Mouse (Mus musculus): ENCODE measurements at regions not wholly inside any gene's neighbourhood (a gene's known extent, or its start where the extent isn't known, plus 50 kb on each side); places are given as distances from the start of the nearest gene placed in this dataset.

- 19% methylated on average over 3 of the region's 3 CpGs for WGBS
- Histone ChIP-seq H3K9me3 (no peaks in the 10 kb centered on the region), H3K27ac (no peak overlapping the region), H3K4me3 (no peak overlapping the region), H3K4me1 (no peaks in the 10 kb centered on the region), H3K27me3 (ENCODE audit: insufficient read depth, poor library complexity, severe bottlenecking) (no peaks in the 10 kb centered on the region), H3K36me3 (no peaks in the 10 kb centered on the region)
- no peak for DNase-seq (ENCODE audit: low spot score)
Measured at GRCm38 (mm10) chr9:68340921-68341320, 312.7 kb upstream of the Rora start.

DNA sequence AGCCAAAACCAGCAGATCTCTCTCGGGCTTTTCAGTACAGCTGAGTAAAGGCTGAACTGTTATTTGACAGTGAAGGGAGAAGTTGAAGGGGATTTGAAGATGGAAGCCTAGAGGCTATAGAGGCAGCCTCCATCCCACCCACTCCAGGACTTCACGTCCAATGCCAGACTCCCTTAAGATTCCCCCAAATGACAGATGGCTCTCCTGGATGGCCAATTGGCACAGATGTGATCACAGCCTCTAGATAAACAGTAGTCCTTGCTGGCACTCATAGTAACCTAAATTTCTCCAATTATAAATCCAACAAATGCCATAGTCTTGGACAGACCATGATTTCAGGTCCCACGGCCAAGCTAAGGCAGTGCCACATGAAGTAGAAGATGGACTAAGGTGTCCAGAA, 312.1 kb upstream of the Rora start:
- Histone ChIP-seq H3K4me3 (no peak overlapping the region), H3K4me1 (no peaks in the 10 kb centered on the region), H3K27me3 (ENCODE audit: insufficient read depth, poor library complexity, severe bottlenecking) (no peaks in the 10 kb centered on the region), H3K27ac (no peak overlapping the region), H3K9me3 (no peaks in the 10 kb centered on the region), H3K36me3 (no peaks in the 10 kb centered on the region)
- no peak for DNase-seq (ENCODE audit: low spot score)
- WGBS: 88% methylated on average over 3 of the region's 3 CpGs

GRCm38 (mm10) chr9:68347426-68347825, 306.2 kb upstream of the Rora start:
- no peak for DNase-seq (ENCODE audit: low spot score)
- Histone ChIP-seq H3K4me1 (no peaks in the 10 kb centered on the region), H3K36me3 (no peaks in the 10 kb centered on the region), H3K9me3 (no peaks in the 10 kb centered on the region), H3K4me3 (no peak overlapping the region), H3K27me3 (ENCODE audit: insufficient read depth, poor library complexity, severe bottlenecking) (no peaks in the 10 kb centered on the region), H3K27ac (no peak overlapping the region)
- 75% methylated on average over 6 of the region's 6 CpGs for WGBS

DNA sequence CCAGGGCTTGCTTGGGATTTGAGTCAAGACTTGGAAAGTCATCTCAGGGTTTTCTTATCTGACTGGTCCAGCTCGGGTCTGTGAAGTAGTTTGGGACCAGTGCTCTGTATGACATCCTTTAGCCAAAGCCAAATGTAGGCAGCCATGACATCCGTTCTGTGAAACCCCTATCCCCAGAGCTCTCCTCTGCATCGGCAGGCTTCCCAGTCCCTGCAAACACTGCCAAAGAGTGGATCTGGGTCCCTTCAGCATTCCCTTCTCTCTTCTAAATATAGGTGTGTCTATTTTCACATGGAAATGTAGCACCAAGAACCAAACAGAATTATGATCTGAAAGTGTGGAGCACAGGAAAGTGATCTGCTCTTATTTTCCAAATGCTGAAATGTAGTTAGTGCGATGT, 302.1 kb upstream of the Rora start:
- H3K27ac ChIP-seq: no peak overlapping the region
- H3K4me1 ChIP-seq: no peaks in the 10 kb centered on the region
- no peak overlapping the region for H3K4me3 ChIP-seq
- 83% methylated on average over 4 of the region's 4 CpGs for WGBS
- H3K36me3 ChIP-seq: no peaks in the 10 kb centered on the region
- H3K27me3 ChIP-seq (ENCODE audit: insufficient read depth, poor library complexity, severe bottlenecking): no peaks in the 10 kb centered on the region
- DNase-seq (ENCODE audit: low spot score): no peak
- H3K9me3 ChIP-seq: no peaks in the 10 kb centered on the region

DNA sequence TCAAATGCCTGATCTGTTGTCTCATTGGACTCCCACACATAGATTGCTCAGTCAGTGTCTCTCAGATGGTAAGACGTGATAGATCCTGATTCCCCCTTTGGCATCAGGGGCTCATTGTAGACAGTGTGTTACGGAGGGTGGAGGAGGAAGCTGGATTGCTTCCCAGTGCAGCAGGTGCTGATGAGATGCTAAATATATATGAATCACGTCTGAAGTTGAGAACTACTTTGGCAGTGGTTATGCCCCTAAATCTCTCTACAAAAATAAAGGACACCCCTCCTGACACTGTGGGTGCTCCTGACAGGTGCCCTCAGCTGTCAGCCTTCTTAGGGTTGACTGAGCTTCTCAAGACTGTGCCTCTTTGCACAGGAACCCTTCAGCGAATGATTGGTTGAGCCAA, 299.1 kb upstream of the Rora start:
- Histone ChIP-seq H3K27me3 (ENCODE audit: insufficient read depth, poor library complexity, severe bottlenecking) (no peaks in the 10 kb centered on the region), H3K9me3 (no peaks in the 10 kb centered on the region), H3K36me3 (no peaks in the 10 kb centered on the region), H3K4me1 (no peaks in the 10 kb centered on the region), H3K27ac (no peak overlapping the region), H3K4me3 (no peak overlapping the region)
- no peak for DNase-seq (ENCODE audit: low spot score)
- WGBS: 72% methylated on average over 4 of the region's 4 CpGs

DNA sequence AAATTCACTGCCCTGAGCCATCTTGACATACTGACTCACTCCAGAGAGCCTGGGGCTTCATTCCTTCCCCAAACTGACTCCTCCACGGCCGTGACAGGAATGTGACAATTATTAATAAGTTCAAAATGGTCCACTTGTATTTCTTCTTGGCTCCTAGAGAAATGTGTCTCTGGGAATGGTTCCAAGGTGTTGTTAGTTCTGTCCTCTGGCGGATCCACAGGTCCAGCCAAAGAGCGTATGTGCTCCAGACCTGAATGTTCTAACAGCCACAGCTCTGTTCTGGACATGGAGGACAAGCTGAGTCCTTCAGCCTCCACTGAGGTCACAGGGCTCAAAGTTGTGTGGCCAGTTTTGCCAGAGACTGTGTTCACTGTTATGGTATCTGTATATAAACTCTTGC, 297.5 kb upstream of the Rora start:
- Histone ChIP-seq H3K4me1 (no peaks in the 10 kb centered on the region), H3K4me3 (no peak overlapping the region), H3K36me3 (no peaks in the 10 kb centered on the region), H3K27me3 (ENCODE audit: insufficient read depth, poor library complexity, severe bottlenecking) (no peaks in the 10 kb centered on the region), H3K27ac (no peak overlapping the region), H3K9me3 (no peaks in the 10 kb centered on the region)
- WGBS: 89% methylated on average over 4 of the region's 4 CpGs
- DNase-seq (ENCODE audit: low spot score): no peak

DNA sequence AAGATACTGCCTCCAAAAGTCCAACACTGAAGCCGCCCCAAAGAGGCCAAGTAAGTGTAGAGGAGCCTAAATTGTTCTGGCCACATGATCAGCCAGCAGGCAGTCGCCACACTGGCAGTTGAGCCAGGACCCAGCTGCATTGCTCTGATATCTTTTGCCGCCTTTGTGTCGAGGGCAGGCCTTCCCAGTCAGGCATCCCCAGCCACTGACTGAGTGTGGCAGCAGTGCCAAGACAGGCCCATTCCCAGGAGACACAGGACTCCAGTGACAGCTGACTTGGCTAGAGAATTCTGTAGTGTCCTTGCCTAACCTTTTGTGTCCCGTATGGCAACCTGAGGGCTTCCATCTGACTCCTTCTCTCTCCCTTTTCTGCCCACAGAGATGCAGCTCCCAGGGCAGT, 296.4 kb upstream of the Rora start:
- Histone ChIP-seq H3K4me3 (no peak overlapping the region), H3K27ac (no peak overlapping the region), H3K36me3 (no peaks in the 10 kb centered on the region), H3K9me3 (no peaks in the 10 kb centered on the region), H3K27me3 (ENCODE audit: insufficient read depth, poor library complexity, severe bottlenecking) (no peaks in the 10 kb centered on the region), H3K4me1 (no peaks in the 10 kb centered on the region)
- WGBS: 61% methylated on average over 5 of the region's 5 CpGs
- DNase-seq (ENCODE audit: low spot score): no peak

GRCm38 (mm10) chr9:68366973-68367372, 286.6 kb upstream of the Rora start:
- Histone ChIP-seq H3K36me3 (no peaks in the 10 kb centered on the region), H3K4me1 (no peaks in the 10 kb centered on the region; the same call in 1 of the 2 replicates), H3K9me3 (no peaks in the 10 kb centered on the region), H3K27me3 (ENCODE audit: insufficient read depth, poor library complexity, severe bottlenecking) (no peaks in the 10 kb centered on the region), H3K27ac (no peak overlapping the region), H3K4me3 (no peak overlapping the region)
- DNase-seq (ENCODE audit: low spot score): no peak
- WGBS: 67% methylated on average over 3 of the region's 3 CpGs

GRCm38 (mm10) chr9:68367556-68367955, 286.0 kb upstream of the Rora start:
- Histone ChIP-seq H3K27ac (no peak overlapping the region), H3K27me3 (ENCODE audit: insufficient read depth, poor library complexity, severe bottlenecking) (no peaks in the 10 kb centered on the region), H3K9me3 (no peaks in the 10 kb centered on the region), H3K4me3 (no peak overlapping the region), H3K4me1 (no peaks in the 10 kb centered on the region; the same call in 1 of the 2 replicates), H3K36me3 (no peaks in the 10 kb centered on the region)
- DNase-seq (ENCODE audit: low spot score): no peak
- WGBS: 77% methylated on average over 4 of the region's 4 CpGs

DNA sequence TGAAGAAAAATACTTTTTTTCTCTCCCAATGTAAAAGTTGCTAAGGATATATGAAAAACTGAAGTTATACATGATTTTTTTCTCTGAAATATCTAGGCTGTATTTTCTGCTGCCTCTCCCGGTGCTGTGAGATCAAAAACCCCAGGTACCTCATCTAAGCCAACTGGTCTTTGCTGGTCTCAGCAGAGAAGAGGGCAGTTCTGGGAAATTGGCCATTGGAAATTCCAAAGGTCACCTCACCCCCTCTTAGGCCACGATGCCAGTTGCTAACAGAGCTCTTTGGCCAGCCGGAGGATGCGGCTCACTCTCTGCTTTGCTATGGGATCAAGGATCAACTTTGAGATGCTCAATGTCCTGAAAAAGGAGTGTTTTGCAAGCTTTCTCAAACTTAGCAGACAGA, 280.9 kb upstream of the Rora start:
- Histone ChIP-seq H3K27ac (no peak overlapping the region), H3K9me3 (no peaks in the 10 kb centered on the region), H3K4me3 (no peak overlapping the region), H3K27me3 (ENCODE audit: insufficient read depth, poor library complexity, severe bottlenecking) (no peaks in the 10 kb centered on the region), H3K4me1 (no peaks in the 10 kb centered on the region; the same call in 1 of the 2 replicates), H3K36me3 (no peaks in the 10 kb centered on the region)
- DNase-seq (ENCODE audit: low spot score): no peak
- WGBS: 85% methylated on average over 4 of the region's 4 CpGs

GRCm38 (mm10) chr9:68376222-68376621, 277.4 kb upstream of the Rora start:
- H3K27me3 ChIP-seq (ENCODE audit: insufficient read depth, poor library complexity, severe bottlenecking): no peaks in the 10 kb centered on the region
- H3K9me3 ChIP-seq: no peaks in the 10 kb centered on the region
- DNase-seq (ENCODE audit: low spot score): no peak
- H3K36me3 ChIP-seq: no peaks in the 10 kb centered on the region
- H3K27ac ChIP-seq: no peak overlapping the region
- no peaks in the 10 kb centered on the region for H3K4me1 ChIP-seq
- 84% methylated on average over 1 of the region's 1 CpGs for WGBS
- H3K4me3 ChIP-seq: no peak overlapping the region

- no peak for DNase-seq (ENCODE audit: low spot score)
- Histone ChIP-seq H3K27me3 (ENCODE audit: insufficient read depth, poor library complexity, severe bottlenecking) (no peaks in the 10 kb centered on the region), H3K4me1 (no peaks in the 10 kb centered on the region), H3K36me3 (no peaks in the 10 kb centered on the region), H3K9me3 (no peaks in the 10 kb centered on the region), H3K27ac (no peak overlapping the region), H3K4me3 (no peak overlapping the region)
- WGBS: 80% methylated on average over 6 of the region's 6 CpGs
Measured at GRCm38 (mm10) chr9:68381871-68382270, 271.7 kb upstream of the Rora start.

GRCm38 (mm10) chr9:68400930-68401329, 252.7 kb upstream of the Rora start:
- DNase-seq (ENCODE audit: low spot score): no peak
- 58% methylated on average over 4 of the region's 4 CpGs for WGBS
- Histone ChIP-seq H3K4me1 (peaks cover 3% of the 10 kb centered on the region; the same call in 1 of the 2 replicates), H3K27me3 (ENCODE audit: insufficient read depth, poor library complexity, severe bottlenecking) (no peaks in the 10 kb centered on the region), H3K9me3 (no peaks in the 10 kb centered on the region), H3K36me3 (no peaks in the 10 kb centered on the region), H3K4me3 (no peak overlapping the region), H3K27ac (no peak overlapping the region)

- Histone ChIP-seq H3K9me3 (no peaks in the 10 kb centered on the region), H3K36me3 (no peaks in the 10 kb centered on the region), H3K27me3 (ENCODE audit: insufficient read depth, poor library complexity, severe bottlenecking) (no peaks in the 10 kb centered on the region), H3K4me1 (peaks cover 3% of the 10 kb centered on the region; the same call in 1 of the 2 replicates), H3K27ac (no peak overlapping the region), H3K4me3 (no peak overlapping the region)
- DNase-seq (ENCODE audit: low spot score): no peak
- 77% methylated on average over 8 of the region's 8 CpGs for WGBS
Measured at GRCm38 (mm10) chr9:68402176-68402845, 251.3 kb upstream of the Rora start.

Measured in heart, embryonic 10.5 days (tissue).